Mouse (Mus musculus): ENCODE data around the gene Fam129b.
A peak's percentile ranks its signal among the peaks of the same experiment; 100 is the strongest.

Fam129b gene

GRCm38 (mm10) chr2:32923551-32924250 is 47.8 kb downstream of the Fam129b start:
- DNase-seq (ENCODE audit: low read depth, low spot score), result no peak

DNA sequence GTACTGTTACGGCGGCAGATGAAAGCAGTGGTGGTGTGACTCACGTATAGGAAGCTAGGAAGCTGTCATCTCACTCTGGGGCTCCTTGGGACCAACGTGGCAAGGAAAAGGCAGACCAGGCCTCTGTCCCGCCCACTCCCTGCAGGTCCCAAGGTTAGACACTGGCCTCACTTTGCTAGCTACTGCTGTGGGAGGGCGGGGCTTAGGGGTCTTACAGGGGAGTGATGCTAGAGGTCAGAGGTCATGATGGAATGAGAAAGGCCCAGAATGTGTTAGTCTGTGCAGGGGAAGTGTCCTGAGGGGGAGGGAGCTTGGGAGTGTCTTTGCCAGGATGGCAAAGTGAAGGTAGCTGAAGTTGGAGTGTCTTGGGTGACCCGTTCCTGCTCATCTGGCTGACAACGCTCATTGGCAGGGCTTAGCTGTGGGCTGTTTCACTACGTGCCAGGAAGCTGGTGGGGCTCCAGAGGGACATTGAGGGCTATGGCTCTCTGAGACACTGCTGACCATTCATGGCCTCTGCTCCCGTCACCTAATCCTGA is 48.5 kb downstream of the Fam129b start:
- no peak for DNase-seq (ENCODE audit: low read depth, low spot score)

DNA sequence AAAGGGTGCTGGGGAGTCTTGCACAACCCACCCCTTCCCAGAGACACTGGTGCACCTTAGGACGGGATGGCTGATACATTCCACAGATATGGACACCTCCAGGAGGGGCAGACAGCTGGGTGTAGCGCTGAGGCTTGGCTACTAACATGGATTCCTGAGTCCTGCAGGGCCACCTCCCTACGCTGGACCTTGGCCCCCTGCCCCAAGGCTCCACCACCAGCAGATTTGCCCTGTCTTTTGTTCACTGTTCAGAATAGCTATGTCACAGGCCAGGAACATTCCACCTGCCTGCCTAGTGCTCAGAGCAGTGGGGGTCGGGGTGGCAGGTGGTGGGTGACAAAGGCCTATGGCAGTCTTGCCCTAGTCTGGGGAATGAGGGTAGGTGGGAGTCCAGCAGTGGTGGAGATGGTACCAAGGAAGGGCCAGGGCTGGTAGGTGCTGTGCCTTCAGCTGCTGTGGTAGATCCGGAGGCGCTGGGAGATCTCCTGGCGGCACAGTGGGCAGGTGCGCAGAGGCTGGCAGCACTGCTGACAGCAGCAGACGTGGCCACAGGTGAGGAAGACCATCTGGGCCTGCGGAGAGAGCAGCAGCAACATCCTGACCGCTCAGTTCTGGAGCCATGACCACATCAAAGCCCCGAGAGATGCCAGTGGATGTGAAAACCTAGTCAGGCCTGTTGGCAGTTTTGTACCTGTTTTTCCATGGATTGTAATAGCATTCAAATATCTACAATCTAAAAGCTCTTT is 50.6 kb downstream of the Fam129b start:
- DNase-seq (ENCODE audit: low read depth, low spot score), result no peak

- no peak for DNase-seq (ENCODE audit: low read depth, low spot score)
These were observed 51.8 kb downstream of the Fam129b start for GRCm38 (mm10) chr2:32927624-32928234.

GRCm38 (mm10) chr2:32928235-32928946 is 52.5 kb downstream of the Fam129b start:
- peak; percentile 46 for DNase-seq (ENCODE audit: low read depth, low spot score)

DNA sequence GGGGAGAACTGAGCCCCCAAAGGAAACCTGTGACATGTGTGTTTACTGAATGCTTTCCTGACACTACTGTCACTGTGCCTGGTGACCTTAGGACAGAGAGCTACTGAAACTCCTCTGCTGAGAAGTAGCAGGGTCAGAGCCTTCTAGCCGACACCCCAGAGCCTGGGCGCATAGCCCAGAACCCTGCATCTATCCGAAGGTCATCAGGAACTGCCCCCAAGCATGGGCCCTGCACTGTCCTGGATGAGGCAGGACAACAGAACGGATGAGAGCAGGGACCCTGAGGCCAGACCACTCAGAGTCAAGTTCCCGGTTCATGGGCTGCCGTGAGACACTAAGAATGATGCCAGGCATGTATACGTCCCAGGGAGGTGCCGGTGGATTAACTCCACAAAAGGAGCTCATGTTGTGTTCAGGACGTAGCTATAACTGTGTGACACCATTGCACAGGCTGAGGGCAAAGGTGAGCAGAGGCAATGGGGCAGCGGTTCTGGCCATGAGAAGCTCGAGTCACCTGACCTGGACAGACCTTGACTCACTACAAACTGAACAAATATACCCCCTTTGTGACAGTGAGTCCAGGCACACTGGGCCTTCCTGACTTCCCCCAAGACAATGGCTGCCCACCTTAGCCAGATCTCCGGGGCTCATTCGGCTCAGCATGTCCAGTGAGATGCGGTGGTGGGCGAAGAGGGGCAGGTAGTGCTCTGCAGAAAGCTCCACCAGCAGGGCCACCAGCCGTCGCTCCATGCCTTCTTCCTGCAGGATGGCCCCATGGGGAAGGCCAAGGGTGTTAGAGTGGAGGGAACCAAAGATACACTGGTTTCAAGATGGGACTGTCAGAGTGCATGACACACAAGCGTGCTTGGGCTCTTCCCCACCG is 53.3 kb downstream of the Fam129b start:
- DNase-seq (ENCODE audit: low read depth, low spot score), result no peak

DNA sequence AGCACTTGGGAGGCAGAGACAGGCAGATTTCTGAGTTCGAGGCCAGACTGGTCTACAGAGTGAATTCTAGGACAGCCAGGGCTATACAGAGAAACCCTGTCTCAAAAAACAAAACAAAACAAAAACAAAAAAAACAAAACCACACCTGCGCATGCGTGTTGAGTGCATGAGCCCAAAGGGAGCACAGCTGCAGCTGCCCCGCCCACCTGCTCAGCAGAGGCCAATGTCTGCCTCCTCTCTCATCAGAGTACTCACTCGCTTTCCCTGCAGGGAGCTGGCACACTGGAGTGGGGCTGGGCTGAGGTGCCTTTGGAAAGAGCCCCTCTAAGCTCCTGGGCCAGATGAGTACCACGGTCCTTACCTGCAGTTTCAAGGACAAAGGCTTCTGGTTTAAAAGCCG is 55.8 kb downstream of the Fam129b start:
- no peak for DNase-seq (ENCODE audit: low read depth, low spot score)

GRCm38 (mm10) chr2:32938741-32939140 is 62.8 kb downstream of the Fam129b start:
- no peak for DNase-seq (ENCODE audit: low read depth, low spot score)

- peak; percentile 60 for DNase-seq (ENCODE audit: low read depth, low spot score)
These were observed 63.5 kb downstream of the Fam129b start for GRCm38 (mm10) chr2:32939418-32939817.

GRCm38 (mm10) chr2:32940483-32940882 is 64.6 kb downstream of the Fam129b start:
- DNase-seq (ENCODE audit: low read depth, low spot score), result no peak

DNA sequence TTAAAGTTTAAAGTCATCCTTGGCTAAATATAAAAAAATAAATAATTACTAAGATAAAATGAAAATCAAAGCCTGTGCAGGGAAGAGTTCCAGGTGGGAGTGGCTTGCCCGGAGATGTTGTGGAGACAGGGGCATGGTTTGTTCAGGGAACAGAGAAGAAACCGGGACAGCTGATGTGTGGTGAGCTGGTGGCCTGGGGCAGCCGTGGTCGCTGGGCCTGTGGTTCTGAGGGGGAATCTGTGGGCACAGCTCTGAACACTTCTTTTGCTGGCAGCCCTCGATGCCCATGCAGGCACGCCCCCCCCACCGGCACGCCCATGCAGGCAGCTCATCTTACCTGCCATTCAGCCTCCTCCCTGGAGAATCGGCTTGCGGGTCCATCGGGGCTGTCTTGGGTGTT is 71.5 kb downstream of the Fam129b start:
- DNase-seq (ENCODE audit: low read depth, low spot score), result no peak

GRCm38 (mm10) chr2:32954581-32954980 is 78.7 kb downstream of the Fam129b start:
- no peak for DNase-seq (ENCODE audit: low read depth, low spot score)

DNA sequence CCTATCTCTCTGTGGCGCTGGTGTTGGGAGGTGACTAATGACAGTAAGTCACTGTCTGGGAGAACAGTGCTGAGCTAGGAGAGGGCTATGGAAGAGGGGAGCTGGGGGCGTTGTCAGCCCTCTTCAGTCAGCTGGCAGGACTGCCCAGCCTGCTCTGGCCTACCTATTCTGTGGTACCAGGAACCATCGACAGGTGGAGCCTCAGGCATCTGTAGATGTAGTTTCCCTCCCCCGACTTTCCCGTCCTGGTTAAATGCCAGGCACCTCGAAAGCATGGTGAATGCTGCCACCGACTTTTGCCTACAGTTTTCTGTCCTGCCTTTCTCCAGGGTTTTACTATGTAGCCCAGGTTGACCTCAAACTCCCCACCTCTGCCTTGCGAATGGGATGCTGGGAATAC is 81.4 kb downstream of the Fam129b start:
- DNase-seq (ENCODE audit: low read depth, low spot score), result no peak

DNA sequence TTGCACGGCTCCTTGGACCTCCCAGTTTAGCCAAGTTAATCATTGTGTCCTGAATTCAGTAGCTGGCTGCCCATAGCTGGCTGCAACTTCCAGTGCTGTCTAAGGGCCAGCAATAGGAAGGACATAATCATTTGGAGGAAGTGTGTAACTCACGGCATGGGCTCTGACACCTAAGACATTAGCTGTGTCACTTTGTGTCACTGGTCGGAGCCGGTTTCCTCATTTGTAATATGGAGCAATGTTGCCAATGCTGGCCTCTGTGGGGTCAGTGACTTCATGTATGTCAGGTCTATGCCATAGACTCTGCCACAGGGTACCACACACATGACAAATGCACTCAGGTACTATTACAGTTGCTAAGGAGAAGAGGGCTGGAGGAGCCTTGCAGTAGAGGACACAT is 84.4 kb downstream of the Fam129b start:
- DNase-seq (ENCODE audit: low read depth, low spot score), result no peak

- DNase-seq (ENCODE audit: low read depth, low spot score), result peak; percentile 84
These were observed 85.5 kb downstream of the Fam129b start, which contains the start of the genes Rpl12 and Lrsam1 for GRCm38 (mm10) chr2:32961192-32961995. Rpl12 (plus strand) TSS chr2:32961559. Lrsam1 (minus strand) TSS chr2:32961614.

DNA sequence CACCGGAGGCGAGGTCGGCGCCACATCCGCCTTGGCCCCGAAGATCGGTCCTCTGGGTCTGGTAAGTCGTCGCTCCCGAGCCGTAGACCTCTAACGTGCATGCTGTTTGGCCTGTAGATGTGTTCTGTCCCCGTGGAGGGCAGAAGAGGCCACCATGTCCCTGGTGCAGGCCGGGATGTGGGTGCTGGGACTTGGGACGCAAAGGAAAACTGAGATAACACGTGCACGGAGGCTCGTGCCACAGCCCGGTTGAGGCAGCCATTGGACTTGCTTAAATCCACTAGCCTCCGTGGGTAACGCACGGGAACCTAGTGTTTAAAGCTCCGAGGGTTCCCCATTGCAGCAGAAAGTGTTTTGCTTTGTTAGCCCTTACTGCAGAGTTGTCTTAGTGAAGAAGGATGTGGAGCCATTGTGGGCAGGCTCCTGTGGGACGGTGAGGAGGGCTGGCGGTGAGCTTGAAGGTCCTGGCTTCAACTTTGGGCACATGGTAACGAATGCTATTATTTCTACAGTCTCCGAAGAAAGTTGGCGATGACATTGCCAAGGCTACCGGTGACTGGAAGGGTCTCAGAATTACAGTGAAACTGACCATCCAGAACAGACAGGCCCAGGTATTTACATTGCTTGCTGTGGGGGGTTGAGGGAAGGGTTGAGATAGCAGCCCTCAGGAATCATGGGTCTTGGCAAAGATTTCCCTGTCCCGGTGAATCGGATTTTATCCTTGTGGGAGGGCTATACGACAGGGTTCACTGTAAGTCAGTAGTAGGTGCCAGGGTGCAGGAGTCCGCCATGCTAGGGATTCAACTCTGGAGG is 86.4 kb downstream of the Fam129b start:
- no peak for DNase-seq (ENCODE audit: low read depth, low spot score)

GRCm38 (mm10) chr2:32962875-32963220 is 86.9 kb downstream of the Fam129b start:
- no peak for DNase-seq (ENCODE audit: low read depth, low spot score)

DNA sequence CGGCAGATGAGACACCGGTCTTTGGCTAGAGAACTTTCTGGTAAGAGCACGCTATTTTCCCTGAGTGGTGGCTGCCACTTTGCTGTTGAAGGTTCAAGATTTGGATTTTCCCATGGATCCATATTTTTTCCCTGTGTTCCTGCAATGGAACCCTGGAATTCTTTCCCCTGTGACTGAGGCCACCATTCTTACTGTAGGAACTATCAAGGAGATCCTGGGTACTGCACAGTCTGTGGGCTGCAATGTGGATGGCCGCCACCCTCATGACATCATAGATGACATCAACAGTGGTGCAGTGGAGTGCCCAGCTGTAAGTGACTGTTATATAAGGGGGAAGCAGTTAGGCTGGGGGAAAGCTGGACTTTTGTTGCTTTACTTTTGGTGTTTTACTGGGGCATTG is 87.6 kb downstream of the Fam129b start:
- DNase-seq (ENCODE audit: low read depth, low spot score), result no peak

DNA sequence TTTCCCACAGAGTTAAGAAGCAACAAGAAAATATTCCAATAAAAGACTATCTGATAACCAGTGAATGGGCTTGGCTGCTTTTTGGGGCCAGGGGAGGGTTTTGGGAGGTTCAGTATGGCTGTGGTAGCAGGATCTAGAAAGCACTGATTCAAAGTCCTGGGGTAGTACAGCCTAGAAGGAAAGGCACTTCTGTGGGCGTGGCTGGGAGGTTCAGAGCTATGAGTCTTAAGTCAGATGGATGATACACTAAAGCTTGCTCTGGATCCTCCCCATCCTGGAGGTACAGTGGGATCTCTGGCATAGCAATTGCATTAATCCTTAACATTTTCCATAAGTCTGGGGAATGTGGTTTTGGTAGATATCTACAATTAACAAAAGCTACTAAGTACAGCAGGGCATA is 88.1 kb downstream of the Fam129b start:
- DNase-seq (ENCODE audit: low read depth, low spot score), result no peak
